Comparison of ENCODE assay signal across 8 mouse cellular contexts in the genomic region with DNA sequence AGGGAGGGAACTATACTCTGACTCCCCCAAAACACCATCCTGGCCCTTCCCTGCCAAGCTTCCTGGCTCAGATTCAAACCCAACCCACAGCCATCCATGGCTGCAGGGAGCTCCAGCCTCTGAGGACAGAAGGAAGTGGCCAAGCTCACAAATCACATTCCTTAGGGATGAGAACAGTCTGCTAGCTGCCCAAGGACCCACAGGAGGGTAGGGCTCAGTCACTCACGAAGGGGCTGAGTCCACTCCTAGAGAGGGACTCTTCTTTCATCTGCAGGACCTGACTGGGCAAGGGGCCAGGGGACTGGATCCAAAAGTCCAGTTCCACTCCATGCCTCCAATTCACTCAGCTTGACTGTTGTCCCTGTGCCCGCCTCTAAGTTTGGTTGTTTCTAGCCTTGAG. TPM values are rescaled to one million over a fixed set of nuclear protein-coding genes. Genes with fewer than 3 reads are reported as not detected.
DNase-seq lines count a peak whose midpoint lies in the region; ATAC-seq and TF ChIP-seq lines count a peak whose summit lies in the region.
"Had no signal": no experiment of that assay in that cellular context is flagged by ENCODE, and none has a peak within 500 bp of the region (broad histone marks: within the 10 kb centered on the region; RNA-seq: fewer than 3 reads in every experiment).

No protein-coding gene starts in this region.

- no peak for DNase-seq in spleen, adult 2 months (ENCODE audit: low read depth in 1 of 2, low spot score in 2 of 2)
- DNase-seq in spleen, postnatal 36 days (ENCODE audit: low spot score in 2 of 2) = no peak
- DNase-seq in cerebellum, postnatal 10 days = peak; percentile 84 to 88
- DNase-seq in heart, postnatal 0 days (ENCODE audit: low spot score) = peak; percentile 76
- no peak for DNase-seq in liver, embryonic 11.5 days (ENCODE audit: low spot score)
- peak; percentile 55 for DNase-seq in stomach, postnatal 0 days (ENCODE audit: low spot score)

- ATAC-seq in heart, postnatal 0 days (ENCODE audit: insufficient read depth, low read depth) = peak; percentile 24; the same call in 1 of the 2 replicates
- no peak for ATAC-seq in liver, embryonic 11.5 days (replicated peaks; ENCODE audit: low FRiP score)
- ATAC-seq in stomach, postnatal 0 days (ENCODE audit: low FRiP score, low TSS enrichment) = peak; percentile 22; the same call in 1 of the 2 replicates
- ATAC-seq in CD4-positive, CD25-positive, alpha-beta regulatory T cell, adult 4 months = no peak

- no peak overlapping the region for H3K9ac ChIP-seq in heart, postnatal 0 days (replicated peaks; ENCODE audit: low read depth, low read length)
- H3K9ac ChIP-seq in liver, embryonic 11.5 days (ENCODE audit: low read depth, low read length) = no peak overlapping the region
- no peak overlapping the region for H3K9ac ChIP-seq in stomach, postnatal 0 days (ENCODE audit: low read length)

- H3K27ac ChIP-seq in spleen, adult 2 months (ENCODE audit: insufficient read depth, low read length) = peak overlapping the region; percentile 99
- H3K27ac ChIP-seq in heart, postnatal 0 days (ENCODE audit: low read depth) = peak overlapping the region; percentile 97
- peak overlapping the region; percentile 30; the same call in 1 of the 2 replicates for H3K27ac ChIP-seq in liver, embryonic 11.5 days (ENCODE audit: low read depth, low read length)
- H3K27ac ChIP-seq in stomach, postnatal 0 days (replicated peaks) = peak overlapping the region; percentile 97

- no peak overlapping the region for H3K4me2 ChIP-seq in heart, postnatal 0 days (ENCODE audit: low read depth, low read length)
- H3K4me2 ChIP-seq in liver, embryonic 11.5 days = no peak overlapping the region
- H3K4me2 ChIP-seq in stomach, postnatal 0 days (replicated peaks; ENCODE audit: low read depth) = no peak overlapping the region

- peaks cover 10% of the 10 kb centered on the region; the same call in 1 of the 2 replicates for H3K4me1 ChIP-seq in spleen, adult 2 months (ENCODE audit: control insufficient read depth, insufficient read depth, insufficient read length)
- H3K4me1 ChIP-seq in heart, postnatal 0 days (ENCODE audit: control insufficient read depth, insufficient read depth) = peaks cover 47% of the 10 kb centered on the region
- H3K4me1 ChIP-seq in liver, embryonic 11.5 days (replicated peaks; ENCODE audit: control insufficient read depth, insufficient read depth, low read length) = peaks cover 22% of the 10 kb centered on the region
- H3K4me1 ChIP-seq in stomach, postnatal 0 days (replicated peaks; ENCODE audit: control insufficient read depth, insufficient read depth) = peaks cover 19% of the 10 kb centered on the region

- H3K36me3 ChIP-seq in spleen, adult 2 months (ENCODE audit: control insufficient read depth, insufficient read depth, low read length) = no peaks in the 10 kb centered on the region
- H3K36me3 ChIP-seq in heart, postnatal 0 days (replicated peaks; ENCODE audit: control insufficient read depth, insufficient read depth, low read length) = no peaks in the 10 kb centered on the region
- no peaks in the 10 kb centered on the region for H3K36me3 ChIP-seq in liver, embryonic 11.5 days (ENCODE audit: control insufficient read depth, insufficient read depth, low read length)
- no peaks in the 10 kb centered on the region for H3K36me3 ChIP-seq in stomach, postnatal 0 days (ENCODE audit: control insufficient read depth, insufficient read depth, low read length)

- H3K9me3 ChIP-seq in heart, postnatal 0 days (replicated peaks; ENCODE audit: control insufficient read depth, low read length) = no peaks in the 10 kb centered on the region
- H3K9me3 ChIP-seq in liver, embryonic 11.5 days (ENCODE audit: control insufficient read depth, low read length) = no peaks in the 10 kb centered on the region
- no peaks in the 10 kb centered on the region for H3K9me3 ChIP-seq in stomach, postnatal 0 days (ENCODE audit: control insufficient read depth, low read length)

- no peak overlapping the region for H3K4me3 ChIP-seq in spleen, adult 2 months (ENCODE audit: extremely low read depth, insufficient read depth, insufficient read length)
- H3K4me3 ChIP-seq in heart, postnatal 0 days (ENCODE audit: low read depth, low read length) = no peak overlapping the region
- no peak overlapping the region for H3K4me3 ChIP-seq in liver, embryonic 11.5 days (ENCODE audit: low read depth, low read length)
- no peak overlapping the region for H3K4me3 ChIP-seq in stomach, postnatal 0 days (ENCODE audit: low read depth, low read length)

- 89% methylated on average over 2 of the region's 2 CpGs for WGBS in spleen, adult 2 months
- 11% methylated on average over 2 of the region's 2 CpGs for WGBS in heart, postnatal 0 days
- WGBS in liver, embryonic 11.5 days = 75% methylated on average over 2 of the region's 2 CpGs
- 22% methylated on average over 2 of the region's 2 CpGs for WGBS in stomach, postnatal 0 days

- no peak for TF ChIP-seq CTCF in spleen, adult 2 months (IDR thresholded peaks at IDR 0.05; ENCODE audit: extremely low read depth, insufficient read depth, insufficient read length, insufficient replicate concordance)
- TF ChIP-seq CTCF in heart, postnatal 0 days (IDR thresholded peaks at IDR 0.05; ENCODE audit: low read depth) = no peak
- no peak for TF ChIP-seq CTCF in stomach, postnatal 0 days (IDR thresholded peaks at IDR 0.05; ENCODE audit: low read depth)

- TF ChIP-seq POLR2A in spleen, adult 2 months (IDR thresholded peaks at IDR 0.05; ENCODE audit: low read depth, low read length) = no peak

- TF ChIP-seq EP300 in heart, postnatal 0 days (IDR thresholded peaks at IDR 0.05; ENCODE audit: low read depth) = no peak; the same call in 1 of the 2 replicates
- TF ChIP-seq EP300 in stomach, postnatal 0 days (optimal IDR thresholded peaks at IDR 0.05) = no peak

- H3K27me3 ChIP-seq in spleen, adult 2 months (ENCODE audit: control insufficient read depth, insufficient read depth, low read length) = no peaks in the 10 kb centered on the region
- H3K27me3 ChIP-seq in heart, postnatal 0 days (ENCODE audit: control insufficient read depth, insufficient read depth, low read length) = no peaks in the 10 kb centered on the region
- 0 out of 2 replicates have a peak, but pooled peaks cover 2% of the 10 kb centered on the region for H3K27me3 ChIP-seq in liver, embryonic 11.5 days (replicated peaks; ENCODE audit: control insufficient read depth, insufficient read depth, low read length)
- H3K27me3 ChIP-seq in stomach, postnatal 0 days (ENCODE audit: control insufficient read depth, insufficient read depth, low read length) = no peaks in the 10 kb centered on the region

RNA-seq across cellular contexts. Expression of a gene that starts 8.0 kb away (rescaled TPM):
- polyA plus RNA-seq in spleen, adult 2 months (2012; rRNA removed) = 111 and 222 TPM in 2 replicates
- total RNA-seq in heart, postnatal 0 days (2014; rRNA removed; ENCODE audit: low replicate concordance) = 4.6 and 9.1 TPM in 2 replicates
- polyA plus RNA-seq in heart, postnatal 0 days (2015; fragmentation: Nextera tagmentation; extraction: Ambion mirVana) = 9.4 and 9.6 TPM in 2 replicates
- 8.4 and 8.7 TPM in 2 replicates for polyA plus RNA-seq in liver, embryonic 11.5 days (2014; fragmentation: Nextera tagmentation; extraction: Ambion mirVana)
- polyA plus RNA-seq in stomach, postnatal 0 days (2015; fragmentation: Nextera tagmentation; extraction: Ambion mirVana) = 18.7 and 25.7 TPM in 2 replicates
- polyA plus RNA-seq in CD4-positive, CD25-positive, alpha-beta regulatory T cell, adult 4 months (2017; shearing (Covaris generic)) = 100 to 1,000 TPM; 310 to 397 TPM

RNA-seq across cellular contexts. Expression of a gene that starts 11.2 kb away (rescaled TPM):
- polyA plus RNA-seq in spleen, adult 2 months (2012; rRNA removed) = 1.2 TPM in 2 replicates
- total RNA-seq in heart, postnatal 0 days (2014; rRNA removed; ENCODE audit: low replicate concordance) = not detected in 2 replicates
- not detected in 2 replicates for polyA plus RNA-seq in heart, postnatal 0 days (2015; fragmentation: Nextera tagmentation; extraction: Ambion mirVana)
- not detected in 2 replicates for polyA plus RNA-seq in liver, embryonic 11.5 days (2014; fragmentation: Nextera tagmentation; extraction: Ambion mirVana)
- polyA plus RNA-seq in stomach, postnatal 0 days (2015; fragmentation: Nextera tagmentation; extraction: Ambion mirVana) = 0.17 TPM in 1 of 2 replicates, not detected in the other
- polyA plus RNA-seq in CD4-positive, CD25-positive, alpha-beta regulatory T cell, adult 4 months (2017; shearing (Covaris generic)) = 1 to 10 TPM; 6.1 to 9.8 TPM
- polyA plus RNA-seq: macrophage had no signal

RNA-seq across cellular contexts. Expression of a gene that starts 41.2 kb away (rescaled TPM):
- polyA plus RNA-seq in spleen, adult 2 months (2012; rRNA removed) = not detected in 2 replicates
- total RNA-seq in heart, postnatal 0 days (2014; rRNA removed; ENCODE audit: low replicate concordance) = not detected in 2 replicates
- polyA plus RNA-seq in heart, postnatal 0 days (2015; fragmentation: Nextera tagmentation; extraction: Ambion mirVana) = 0.07 TPM in 2 replicates
- polyA plus RNA-seq in liver, embryonic 11.5 days (2014; fragmentation: Nextera tagmentation; extraction: Ambion mirVana) = not detected in 2 replicates
- polyA plus RNA-seq in stomach, postnatal 0 days (2015; fragmentation: Nextera tagmentation; extraction: Ambion mirVana) = not detected in 2 replicates
- not detected for polyA plus RNA-seq in CD4-positive, CD25-positive, alpha-beta regulatory T cell, adult 4 months (2017; shearing (Covaris generic))
- polyA plus RNA-seq: macrophage had no signal

RNA-seq across cellular contexts. Expression of a gene that starts 54.7 kb away (rescaled TPM):
- 4.1 and 4.2 TPM in 2 replicates for polyA plus RNA-seq in spleen, adult 2 months (2012; rRNA removed)
- 4.6 and 5.9 TPM in 2 replicates for total RNA-seq in heart, postnatal 0 days (2014; rRNA removed; ENCODE audit: low replicate concordance)
- 13.5 and 14.9 TPM in 2 replicates for polyA plus RNA-seq in heart, postnatal 0 days (2015; fragmentation: Nextera tagmentation; extraction: Ambion mirVana)
- 36.4 and 37.5 TPM in 2 replicates for polyA plus RNA-seq in liver, embryonic 11.5 days (2014; fragmentation: Nextera tagmentation; extraction: Ambion mirVana)
- 12.4 and 15.7 TPM in 2 replicates for polyA plus RNA-seq in stomach, postnatal 0 days (2015; fragmentation: Nextera tagmentation; extraction: Ambion mirVana)
- 10 to 100 TPM; 47.8 to 50.7 TPM for polyA plus RNA-seq in CD4-positive, CD25-positive, alpha-beta regulatory T cell, adult 4 months (2017; shearing (Covaris generic))

Comparison
In these comparisons a context has a peak if more than half of its experiments do, and no peak if none do; other contexts are left out.
1. DNase-seq: peak in cerebellum, postnatal 10 days (2 of 2), heart, postnatal 0 days (single experiment) and stomach, postnatal 0 days (single experiment); none in spleen, adult 2 months (0 of 2), spleen, postnatal 36 days (0 of 2) and liver, embryonic 11.5 days (single experiment).
2. H3K27ac ChIP-seq: peak in every context shown above with its lines; median percentile 99 in spleen, adult 2 months; 97 in heart, postnatal 0 days; 97 in stomach, postnatal 0 days; 30 in liver, embryonic 11.5 days.
3. ATAC-seq: peak in heart, postnatal 0 days (single experiment) and stomach, postnatal 0 days (single experiment); none in liver, embryonic 11.5 days (single experiment) and CD4-positive, CD25-positive, alpha-beta regulatory T cell, adult 4 months (single experiment).